Mouse (Mus musculus) v-Abl transformed pro-B cells (cell line): ENCODE results near the gene Sdhd.

ENCODE experiments used
- in situ Hi-C, 2 experiments: fragments of 400-800 bp; cut with MboI; formaldehyde crosslinking; loops; one replicate each; pipeline ENCODE4 v1.15.1; 2025; ENCODE audit not compliant: unreplicated experiment in 2 of 2

The Sdhd gene

GRCm38 (mm10) chr9:50593544-50593943 lies 10.1 kb downstream of the Sdhd start:
- in situ Hi-C loops: loop anchor here (5.0 to 10.0 kb wide), 3 partner anchors 71 to 1099 kb away; no protein-coding TSS in a partner anchor

GRCm38 (mm10) chr9:50592955-50593354 lies 10.7 kb downstream of the Sdhd start:
- in situ Hi-C loops: loop anchor here (5.0 to 10.0 kb wide), 3 partner anchors 71 to 1098 kb away; no protein-coding TSS in a partner anchor

GRCm38 (mm10) chr9:50590856-50591518 lies 12.6 kb downstream of the Sdhd start:
- in situ Hi-C loops: loop anchor here (5.0 to 10.0 kb wide), 3 partner anchors 69 to 1096 kb away; no protein-coding TSS in a partner anchor

DNA sequence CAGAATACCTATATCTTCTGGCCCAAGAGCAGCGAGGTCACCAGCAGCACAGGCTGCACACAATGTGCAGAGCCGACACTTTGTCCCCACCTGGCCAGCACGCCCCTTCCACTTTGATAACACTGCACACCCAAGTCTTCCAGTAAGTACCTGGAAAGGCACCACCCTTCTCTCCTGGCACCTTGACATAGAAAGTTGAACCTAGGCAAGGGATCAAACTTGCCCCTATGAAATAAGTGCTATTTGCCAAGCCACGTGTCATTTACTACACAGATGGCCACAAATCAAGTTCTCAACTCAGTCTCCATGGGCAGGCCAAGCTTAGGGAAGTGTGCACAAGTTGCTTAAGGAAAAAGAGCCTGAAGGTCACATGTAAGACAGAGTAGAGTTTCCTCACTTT lies 16.7 kb downstream of the Sdhd start:
- in situ Hi-C loops: no loop called here

- in situ Hi-C loops: no loop called here
These were observed 18.3 kb downstream of the Sdhd start for GRCm38 (mm10) chr9:50585145-50585818.

GRCm38 (mm10) chr9:50580370-50580769 lies 23.2 kb downstream of the Sdhd start:
- in situ Hi-C loops: no loop called here

GRCm38 (mm10) chr9:50569599-50570525 lies 33.8 kb downstream of the Sdhd start:
- in situ Hi-C loops: no loop called here

GRCm38 (mm10) chr9:50567881-50568280 lies 35.7 kb downstream of the Sdhd start:
- in situ Hi-C loops: no loop called here

GRCm38 (mm10) chr9:50567372-50567771 lies 36.2 kb downstream of the Sdhd start:
- in situ Hi-C loops: no loop called here

DNA sequence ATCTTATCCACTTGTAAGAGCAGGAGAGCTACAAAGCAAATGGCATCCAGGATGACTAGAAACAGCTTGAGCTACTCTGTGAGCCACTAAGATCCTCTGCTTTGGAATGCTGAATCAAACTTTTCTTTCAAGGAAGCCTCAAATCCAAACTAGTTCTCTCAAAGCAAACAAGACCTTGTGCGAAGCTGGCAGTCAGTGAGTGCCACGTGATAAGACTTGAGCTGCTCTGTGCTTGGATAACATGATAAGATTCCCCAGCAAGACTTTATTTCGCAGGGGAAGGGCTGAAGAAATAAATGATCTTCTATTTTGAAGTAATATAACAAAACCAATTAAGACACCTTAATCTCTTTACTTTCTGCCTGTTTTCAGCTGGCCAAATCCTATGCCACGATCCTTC lies 37.7 kb downstream of the Sdhd start:
- in situ Hi-C loops: no loop called here

DNA sequence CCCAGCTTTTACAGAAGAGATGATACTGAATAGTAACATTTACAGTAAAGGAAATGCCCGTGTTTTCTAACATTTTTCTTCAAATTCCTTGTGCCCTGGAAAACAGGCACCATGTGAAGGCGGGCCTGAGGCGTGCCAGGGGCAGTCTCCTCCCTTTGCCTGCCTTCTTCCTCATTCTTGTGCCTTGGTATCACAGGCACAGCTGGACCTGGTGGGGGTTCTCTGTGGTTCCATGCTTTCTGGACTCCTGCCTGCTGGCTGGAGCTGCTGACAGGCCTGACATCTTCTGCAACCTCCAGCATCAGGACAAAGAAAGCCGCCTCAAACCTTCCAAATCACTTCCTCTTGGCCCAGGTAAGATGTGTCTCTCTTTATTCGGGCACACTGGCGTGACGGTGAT lies 38.4 kb downstream of the Sdhd start:
- in situ Hi-C loops: no loop called here

- in situ Hi-C loops: loop anchor here in 1 of 2 experiments (5.0 kb wide), 1 partner anchor 35 kb away; no protein-coding TSS in a partner anchor
These were observed 41.7 kb downstream of the Sdhd start for GRCm38 (mm10) chr9:50561918-50562360.

DNA sequence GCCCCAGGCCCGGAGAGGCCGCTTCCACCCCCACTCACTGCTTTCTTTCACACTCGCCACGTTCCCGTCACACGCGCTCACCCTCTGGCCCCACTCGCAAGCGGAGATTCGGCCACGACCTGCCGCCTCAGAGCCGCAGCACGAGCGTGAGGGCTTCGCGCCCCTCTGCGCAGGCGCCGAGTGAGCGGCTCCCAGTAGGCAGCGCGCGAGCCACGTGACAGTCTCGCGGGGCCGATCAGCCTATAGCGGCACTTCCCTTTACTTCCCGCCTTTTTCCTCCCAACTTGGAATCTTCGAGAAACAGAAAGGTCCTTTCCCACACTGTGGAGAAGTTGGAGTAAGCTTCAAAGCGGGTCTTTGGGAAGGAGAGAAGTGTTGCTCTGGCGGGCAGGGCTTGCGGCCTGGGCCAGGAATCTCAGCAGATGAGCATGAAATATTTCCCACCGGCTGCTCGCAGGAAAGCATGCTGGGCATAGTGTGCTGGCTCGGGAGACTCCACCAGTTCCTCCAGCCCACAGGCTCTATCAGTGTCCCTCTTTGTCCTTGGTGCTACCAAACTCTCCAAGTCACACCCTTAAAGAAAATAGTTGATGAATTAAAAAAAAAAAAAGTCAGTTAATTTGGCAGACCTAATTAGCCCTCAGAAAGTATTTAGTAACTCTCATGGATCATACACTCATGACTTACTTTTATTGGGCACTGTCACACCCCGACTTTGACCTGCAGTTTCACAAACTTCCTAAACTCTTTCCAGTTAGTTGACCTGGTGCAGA lies 42.3 kb downstream of the Sdhd start, which contains the start of gene Tex12:
Tex12 (minus strand) TSS at position 181 of the 773 bp plus-strand sequence.
- in situ Hi-C loops: loop anchor here in 1 of 2 experiments (5.0 kb wide), 1 partner anchor 36 kb away; no protein-coding TSS in a partner anchor

GRCm38 (mm10) chr9:50555094-50555446 lies 48.5 kb downstream of the Sdhd start, which contains the start of gene Bco2:
TSS of gene Bco2 (minus strand) at chr9:50555181.
- in situ Hi-C loops: no loop called here

- in situ Hi-C loops: no loop called here
These were observed 49.1 kb downstream of the Sdhd start, which contains the start of gene Il18 for GRCm38 (mm10) chr9:50554241-50555093. TSS of gene Il18 (plus strand) at chr9:50554827.

DNA sequence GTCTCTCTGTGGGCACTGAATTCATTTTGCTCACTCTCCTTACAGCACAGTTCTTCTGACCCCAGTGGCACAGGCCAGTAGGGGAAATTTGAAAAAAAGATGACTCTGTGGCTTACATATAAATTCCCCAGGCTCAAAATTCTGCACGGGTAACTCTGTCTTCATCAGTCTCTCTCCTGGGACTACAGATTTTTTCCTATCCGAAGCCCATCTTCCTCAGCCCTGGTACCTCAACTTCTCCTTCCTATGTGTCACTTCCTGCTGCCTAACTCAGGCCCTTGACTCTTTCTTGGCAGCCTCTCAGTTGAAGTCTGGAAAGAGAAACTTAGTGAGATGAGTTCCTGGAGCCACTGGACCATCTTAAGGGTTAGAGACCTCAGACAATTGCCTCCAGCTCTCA lies 50.1 kb downstream of the Sdhd start:
- in situ Hi-C loops: no loop called here

- in situ Hi-C loops: no loop called here
These were observed 51.4 kb downstream of the Sdhd start for GRCm38 (mm10) chr9:50552206-50552605.

- in situ Hi-C loops: loop anchor here in 1 of 2 experiments (25.0 kb wide), 1 partner anchor 1062 kb away; the partner anchor contains the start of gene Ttc12
These were observed 54.7 kb downstream of the Sdhd start for GRCm38 (mm10) chr9:50548936-50549335.
